Mouse (Mus musculus) liver, embryonic 14.5 days (tissue): ENCODE measurements around the gene Rab6a. TPM values are rescaled to one million over a fixed set of nuclear protein-coding genes. Genes with fewer than 3 reads are reported as not detected.

Experiments
- ATAC-seq: fragments of 200-750 bp; cut with Nextera tagmentation; 2 replicates; pipeline ENCODE4 v1.8.0; 2017; ENCODE audit warnings: moderate number of reproducible peaks, mild to moderate bottlenecking, moderate library complexity; ENCODE audit not compliant: insufficient read depth
- DNase-seq, 3 experiments: peaks; one replicate each; pipeline ENCODE4 v3.0.0-alpha.2; 2012 to 2013; ENCODE audit warnings: low read depth in 3 of 3, low spot score in 3 of 3
- H3K27ac ChIP-seq: fragments of 300-500 bp; sonication (generic); 2 replicates; pipeline ENCODE4 v1.5.1; 2014; ENCODE audit warnings: moderate library complexity, mild to moderate bottlenecking, control low read depth, inconsistent platforms
- H3K27me3 ChIP-seq: fragments of 300-500 bp; sonication (generic); 2 replicates; pipeline ENCODE4 v1.6.1; 2014; ENCODE audit warnings: mild to moderate bottlenecking, low read length, moderate library complexity; ENCODE audit not compliant: control insufficient read depth, insufficient read depth
- H3K36me3 ChIP-seq: fragments of 300-500 bp; sonication (generic); replicated peaks from 2 replicates; pipeline ENCODE4 v1.6.1; 2014; ENCODE audit warnings: low read depth; ENCODE audit not compliant: control insufficient read depth, insufficient read depth
- H3K4me1 ChIP-seq, 2 experiments: fragments of 200-500 bp in 1 of 2; fragments of 300-500 bp in 1 of 2; sonication (generic) in 1 of 2; replicated peaks; 2 replicates each; pipeline ENCODE4 v1.6.1; 2012 to 2014; ENCODE audit warnings: antibody characterized with exemption in 1 of 2, inconsistent platforms in 1 of 2, low read length in 1 of 2; ENCODE audit not compliant: control insufficient read depth in 2 of 2, insufficient read depth in 2 of 2
- H3K4me2 ChIP-seq: fragments of 300-500 bp; sonication (generic); 2 replicates; pipeline ENCODE4 v1.6.1; 2014; ENCODE audit warnings: low read depth, mild to moderate bottlenecking, control low read depth, moderate library complexity
- H3K4me3 ChIP-seq, 2 experiments: fragments of 200-500 bp in 1 of 2; fragments of 300-500 bp in 1 of 2; sonication (generic) in 1 of 2; 2 replicates each; pipeline ENCODE4 v1.5.1; 2012 to 2014; ENCODE audit warnings: low read depth in 2 of 2, low read length in 2 of 2, mild to moderate bottlenecking in 2 of 2, control low read depth in 1 of 2, inconsistent platforms in 1 of 2, moderate library complexity in 1 of 2; ENCODE audit not compliant: insufficient read depth in 1 of 2
- H3K9ac ChIP-seq: fragments of 300-500 bp; sonication (generic); replicated peaks from 2 replicates; pipeline ENCODE4 v1.6.1; 2014; ENCODE audit warnings: mild to moderate bottlenecking, control low read depth, moderate library complexity
- H3K9me3 ChIP-seq: fragments of 300-500 bp; sonication (generic); 2 replicates; pipeline ENCODE4 v1.6.1; 2016; ENCODE audit warnings: low read length, mixed read lengths; ENCODE audit not compliant: control insufficient read depth
- CTCF ChIP-seq: IDR thresholded peaks from 2 replicates; pipeline ENCODE4 v1.5.1; 2016; ENCODE audit warnings: antibody characterized with exemption, low read depth, control low read depth
- EP300 ChIP-seq: IDR thresholded peaks from 2 replicates; pipeline ENCODE4 v1.6.1; 2016; ENCODE audit warnings: antibody characterized with exemption, low read depth
- WGBS: fragments of 180-500 bp; shearing (Covaris S2); extraction: QIAGEN DNeasy Blood & Tissue Kit; methylation state at CpG from one replicate; pipeline ENCODE4 v1.1.7; 2014; ENCODE audit not compliant: insufficient replicate concordance; 5-methylcytosine and 5-hydroxymethylcytosine counted together
- polyA plus RNA-seq, 2 experiments: library from polyadenylated mRNA; depleted of rRNA in 1 of 2; stranded (reverse) in 1 of 2; unstranded in 1 of 2; fragments of >200 nt; fragmentation: Nextera tagmentation in 1 of 2; extraction: Ambion mirVana in 1 of 2; gene quantifications; 2 replicates each; pipeline versions ENCODE4 v1.2.1 to v1.2.3; 2012 to 2014

Gene Rab6a
- polyA plus RNA-seq, 2 experiments, result 24.3 to 39.8 TPM

DNA sequence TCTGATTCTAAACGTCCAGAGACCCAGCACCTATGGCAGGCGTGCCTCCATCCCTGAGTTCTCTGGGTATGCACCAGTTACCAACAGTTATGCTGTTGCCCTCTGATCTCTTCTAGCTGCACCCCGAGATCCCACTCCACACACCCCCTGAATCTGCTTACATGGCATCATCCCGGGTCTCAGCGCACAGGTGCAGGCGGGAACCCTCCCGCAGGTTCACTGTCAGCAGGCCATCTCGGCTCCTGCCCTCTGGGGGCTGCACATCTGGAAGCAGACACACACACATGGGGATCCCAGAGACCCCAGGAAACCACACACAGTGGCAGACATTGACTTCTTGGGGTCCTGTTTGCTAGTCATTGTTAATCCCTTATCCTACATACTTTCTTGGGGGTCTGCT lies 47.2 kb downstream of the Rab6a start:
- H3K9me3 ChIP-seq, result no peaks in the 10 kb centered on the region
- H3K4me2 ChIP-seq, result no peak overlapping the region
- no peak overlapping the region for H3K27ac ChIP-seq
- DNase-seq (no peak), ATAC-seq (no peak)
- H3K27me3 ChIP-seq, result no peaks in the 10 kb centered on the region
- H3K4me1 ChIP-seq, result no peaks in the 10 kb centered on the region; a peak in 1 of 4 replicates
- TF ChIP-seq CTCF (no peak), EP300 (no peak)
- no peak overlapping the region for H3K4me3 ChIP-seq
- no peaks in the 10 kb centered on the region for H3K36me3 ChIP-seq
- no peak overlapping the region for H3K9ac ChIP-seq
- 75% methylated on average over 8 of the region's 8 CpGs for WGBS

DNA sequence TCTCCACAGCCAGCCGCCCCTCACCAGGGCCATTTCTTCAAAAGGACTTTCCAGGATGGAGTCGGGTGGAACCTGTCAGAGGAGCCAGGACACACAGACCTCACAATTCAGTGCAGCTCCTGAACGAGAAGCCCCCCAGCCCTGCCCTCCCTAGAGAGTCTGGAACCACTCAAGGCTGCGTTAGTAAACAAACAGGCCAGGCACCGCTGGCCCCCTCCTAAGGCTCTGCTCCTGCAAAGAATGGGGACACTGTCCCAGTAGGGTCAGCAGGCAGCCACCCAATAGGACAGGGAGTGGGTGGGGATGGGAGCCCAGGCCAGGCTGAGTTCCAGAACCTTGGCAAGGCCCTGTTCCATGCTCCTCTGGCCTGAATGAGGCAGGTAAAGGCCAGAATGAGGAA lies 49.5 kb downstream of the Rab6a start:
- TF ChIP-seq CTCF (no peak), EP300 (no peak)
- DNase-seq, result no peak
- H3K27me3 ChIP-seq, result no peaks in the 10 kb centered on the region
- no peak overlapping the region for H3K4me2 ChIP-seq
- ATAC-seq, result no peak
- H3K4me1 ChIP-seq, result no peaks in the 10 kb centered on the region
- no peak overlapping the region for H3K4me3 ChIP-seq
- no peak overlapping the region for H3K9ac ChIP-seq
- H3K9me3 ChIP-seq, result no peaks in the 10 kb centered on the region
- H3K36me3 ChIP-seq, result no peaks in the 10 kb centered on the region
- 44% methylated on average over 5 of the region's 5 CpGs for WGBS
- H3K27ac ChIP-seq, result no peak overlapping the region

DNA sequence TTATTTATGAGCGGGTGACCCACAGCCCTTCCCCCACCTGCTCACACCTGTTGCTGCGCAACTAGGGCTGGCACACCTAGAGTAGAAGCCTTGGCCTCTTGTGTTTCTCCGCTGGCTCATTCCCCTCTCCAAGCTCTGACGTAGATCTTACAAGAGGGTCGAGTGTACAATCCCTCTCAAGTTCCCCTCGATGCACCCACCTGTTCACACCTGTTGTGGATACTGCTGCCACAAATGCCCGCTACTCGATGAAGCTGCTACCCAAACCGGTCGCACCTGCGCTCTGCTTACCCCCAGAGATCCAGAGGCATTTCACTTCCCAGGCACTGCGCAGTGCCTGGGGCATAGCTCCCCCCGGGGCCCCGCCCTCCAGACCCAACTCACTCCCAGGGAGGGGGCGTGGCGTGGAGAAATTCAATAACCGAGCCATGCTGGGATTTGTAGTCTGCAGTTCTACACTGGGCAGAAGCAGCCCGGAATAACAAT lies 50.9 kb downstream of the Rab6a start:
- Histone ChIP-seq H3K27me3 (no peaks in the 10 kb centered on the region), H3K36me3 (no peaks in the 10 kb centered on the region), H3K4me1 (peaks cover 0 to 3% of the 10 kb centered on the region in 2 experiments; a peak in 1 of 4 replicates), H3K9ac (no peak overlapping the region), H3K27ac (no peak overlapping the region), H3K9me3 (no peaks in the 10 kb centered on the region), H3K4me2 (peak overlapping the region; percentile 6; the same call in 1 of the 2 replicates), H3K4me3 (no peak overlapping the region)
- no peak for DNase-seq
- no peak for TF ChIP-seq EP300
- no peak for TF ChIP-seq CTCF
- 42% methylated on average over 18 of the region's 18 CpGs for WGBS
- ATAC-seq, result peak; percentile 27; the same call in 1 of the 2 replicates

DNA sequence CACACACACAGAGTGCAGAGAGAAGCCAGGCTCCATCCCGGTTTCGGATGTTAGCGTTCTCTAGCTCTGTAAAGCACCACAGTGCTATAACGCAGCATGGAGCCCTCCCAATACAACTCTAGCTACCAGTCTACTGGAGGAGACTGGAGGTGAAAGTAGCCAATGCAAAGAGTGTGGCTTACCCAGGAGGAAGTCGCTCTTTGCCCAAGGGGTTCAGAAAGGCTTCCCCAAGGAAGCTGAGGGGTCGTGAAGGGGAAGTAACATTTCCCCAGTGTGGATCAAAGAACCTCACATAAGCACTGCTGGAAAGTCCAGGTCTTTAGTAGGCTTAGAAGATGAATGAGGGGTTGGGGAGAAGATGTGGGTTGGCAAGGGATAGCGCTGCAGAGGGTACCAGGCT lies 54.1 kb downstream of the Rab6a start:
- H3K9me3 ChIP-seq, result no peaks in the 10 kb centered on the region
- ATAC-seq (no peak), DNase-seq (no peak)
- 56% methylated on average over 7 of the region's 7 CpGs for WGBS
- H3K4me1 ChIP-seq, result peaks cover 0 to 3% of the 10 kb centered on the region in 2 experiments; a peak in 1 of 4 replicates
- no peak overlapping the region for H3K27ac ChIP-seq
- H3K27me3 ChIP-seq, result no peaks in the 10 kb centered on the region
- no peaks in the 10 kb centered on the region for H3K36me3 ChIP-seq
- no peak overlapping the region for H3K4me2 ChIP-seq
- TF ChIP-seq EP300, result no peak
- no peak for TF ChIP-seq CTCF
- no peak overlapping the region for H3K9ac ChIP-seq
- H3K4me3 ChIP-seq, result no peak overlapping the region

DNA sequence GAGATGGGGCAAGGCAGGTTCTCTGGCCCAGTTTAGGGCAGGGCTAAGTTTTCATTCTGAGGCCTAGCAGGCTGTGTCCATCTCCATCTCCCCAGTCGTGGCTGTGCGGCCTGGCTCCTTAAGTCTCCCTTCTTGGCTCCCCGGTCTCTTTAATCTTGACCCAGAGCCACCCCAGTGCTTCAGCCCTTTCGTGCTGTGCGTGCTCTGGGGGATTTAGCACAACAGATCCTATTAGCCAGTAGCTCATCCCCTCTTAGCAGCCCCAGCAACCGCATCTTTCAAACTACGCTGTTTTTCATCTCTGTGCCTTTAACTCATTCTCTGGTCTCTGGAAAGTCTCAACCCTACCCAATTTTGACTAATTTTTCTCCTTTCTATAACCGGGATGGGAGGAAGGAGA lies 55.0 kb downstream of the Rab6a start, which contains the start of gene Plekhb1:
Plekhb1 (minus strand) TSS at position 184 of the 400 bp plus-strand sequence.
- DNase-seq (no peak), ATAC-seq (no peak)
- no peaks in the 10 kb centered on the region for H3K27me3 ChIP-seq
- H3K9ac ChIP-seq, result no peak within 1 kb of the TSS
- TF ChIP-seq EP300 (no peak), CTCF (no peak)
- H3K4me3 ChIP-seq, result no peak within 1 kb of the TSS
- no peak within 1 kb of the TSS for H3K4me2 ChIP-seq
- no peaks in the 10 kb centered on the region for H3K36me3 ChIP-seq
- H3K27ac ChIP-seq, result no peak within 1 kb of the TSS
- no peaks in the 10 kb centered on the region for H3K9me3 ChIP-seq
- H3K4me1 ChIP-seq, result peaks cover 0 to 3% of the 10 kb centered on the region in 2 experiments; a peak in 1 of 4 replicates
- WGBS, result 73% methylated on average over 8 of the region's 8 CpGs
